Mouse (Mus musculus): ENCODE results near the gene Ablim1.

- TF ChIP-seq POLR2A (IDR thresholded peaks at IDR 0.05; ENCODE audit: borderline replicate concordance, insufficient read depth, low read length) = no peak
- no peak for TF ChIP-seq CTCF (IDR thresholded peaks at IDR 0.05; ENCODE audit: borderline replicate concordance, insufficient read depth, low read depth, low read length)
These were observed 44.3 kb upstream of the Ablim1 start for GRCm38 (mm10) chr19:57358836-57359598.

Data from cerebellum, adult 2 months (tissue).